26 mouse cellular contexts compared by ENCODE assay signal in genomic region chr1:193649400-193649799, GRCm38 (mm10).
DNase-seq lines count a peak whose midpoint lies in the region; ATAC-seq lines count a peak whose summit lies in the region.
"Had no signal": no experiment of that assay in that cellular context is flagged by ENCODE, and none has a peak within 500 bp of the region (broad histone marks: within the 10 kb centered on the region; RNA-seq: fewer than 3 reads in every experiment).

No protein-coding gene starts in this region.

- no peak overlapping the region for H3K27ac ChIP-seq in midbrain, embryonic 11.5 days (ENCODE audit: low read depth, low read length)
- H3K27ac ChIP-seq in midbrain, embryonic 14.5 days (replicated peaks; ENCODE audit: low read depth, low read length), result no peak overlapping the region
- no peak overlapping the region for H3K27ac ChIP-seq in intestine, embryonic 15.5 days
- H3K27ac ChIP-seq: embryonic facial prominence, embryonic 13.5 days; embryonic facial prominence, embryonic 15.5 days; forebrain, embryonic 10.5 days; forebrain, embryonic 12.5 days had no signal

- no peak overlapping the region for H3K4me3 ChIP-seq in midbrain, embryonic 11.5 days (ENCODE audit: low read depth, low read length)
- no peak overlapping the region for H3K4me3 ChIP-seq in midbrain, embryonic 14.5 days (replicated peaks; ENCODE audit: low read depth, low read length)
- H3K4me3 ChIP-seq in intestine, embryonic 15.5 days (replicated peaks), result no peak overlapping the region
- H3K4me3 ChIP-seq: embryonic facial prominence, embryonic 13.5 days; embryonic facial prominence, embryonic 15.5 days; erythroblast, embryonic 14.5 days; forebrain, embryonic 10.5 days; forebrain, embryonic 12.5 days had no signal

- no peaks in the 10 kb centered on the region for H3K36me3 ChIP-seq in midbrain, embryonic 11.5 days (ENCODE audit: control insufficient read depth, insufficient read depth, low read length)
- no peaks in the 10 kb centered on the region for H3K36me3 ChIP-seq in midbrain, embryonic 14.5 days (ENCODE audit: control insufficient read depth, insufficient read depth, low read length)
- no peaks in the 10 kb centered on the region for H3K36me3 ChIP-seq in intestine, embryonic 15.5 days
- H3K36me3 ChIP-seq: embryonic facial prominence, embryonic 13.5 days; embryonic facial prominence, embryonic 15.5 days; forebrain, embryonic 10.5 days; forebrain, embryonic 12.5 days; G1E had no signal

- no peaks in the 10 kb centered on the region for H3K9me3 ChIP-seq in midbrain, embryonic 11.5 days (ENCODE audit: control insufficient read depth, low read length)
- H3K9me3 ChIP-seq in midbrain, embryonic 14.5 days (ENCODE audit: control insufficient read depth, low read length), result no peaks in the 10 kb centered on the region
- H3K9me3 ChIP-seq in intestine, embryonic 15.5 days, result no peaks in the 10 kb centered on the region
- H3K9me3 ChIP-seq: embryonic facial prominence, embryonic 13.5 days; embryonic facial prominence, embryonic 15.5 days; forebrain, embryonic 10.5 days; forebrain, embryonic 12.5 days; G1E had no signal

- no peak overlapping the region for H3K9ac ChIP-seq in midbrain, embryonic 11.5 days (ENCODE audit: low read length)
- H3K9ac ChIP-seq in midbrain, embryonic 14.5 days (replicated peaks; ENCODE audit: low read length), result no peak overlapping the region
- no peak overlapping the region for H3K9ac ChIP-seq in intestine, embryonic 15.5 days
- H3K9ac ChIP-seq: embryonic facial prominence, embryonic 13.5 days; embryonic facial prominence, embryonic 15.5 days; forebrain, embryonic 12.5 days had no signal

- no peaks in the 10 kb centered on the region; the same call in 1 of the 2 replicates for H3K4me1 ChIP-seq in midbrain, embryonic 11.5 days (ENCODE audit: control insufficient read depth, insufficient read depth, low read length)
- H3K4me1 ChIP-seq in midbrain, embryonic 14.5 days (ENCODE audit: control insufficient read depth, insufficient read depth, low read length), result 0 out of 2 replicates have a peak, but pooled peaks cover 5% of the 10 kb centered on the region
- no peaks in the 10 kb centered on the region for H3K4me1 ChIP-seq in intestine, embryonic 15.5 days (replicated peaks)
- H3K4me1 ChIP-seq: embryonic facial prominence, embryonic 13.5 days; embryonic facial prominence, embryonic 15.5 days; forebrain, embryonic 10.5 days had no signal

- peak; percentile 57 for DNase-seq in midbrain, embryonic 11.5 days (ENCODE audit: low spot score, missing footprints)
- no peak for DNase-seq in midbrain, embryonic 14.5 days
- no peak for DNase-seq in lung, postnatal 14 days
- DNase-seq: adrenal gland, adult 8-10 months; adrenal gland, postnatal 14 days; adrenal gland, postnatal 36 days; B cell, adult 2 months; cerebellum, adult 11-12 months; cerebellum, adult 2 months; cerebellum, adult 9-10 months; cerebellum, postnatal 10 days; cerebellum, postnatal 25 days; embryo, embryonic 11 days had no signal

- H3K4me2 ChIP-seq in midbrain, embryonic 11.5 days, result no peak overlapping the region
- H3K4me2 ChIP-seq in midbrain, embryonic 14.5 days (ENCODE audit: low read length), result no peak overlapping the region
- no peak overlapping the region for H3K4me2 ChIP-seq in intestine, embryonic 15.5 days (replicated peaks)
- H3K4me2 ChIP-seq: embryonic facial prominence, embryonic 13.5 days; embryonic facial prominence, embryonic 15.5 days; forebrain, embryonic 12.5 days had no signal

- WGBS in midbrain, embryonic 11.5 days, result 90% methylated on average over 1 of the region's 1 CpGs
- 95% methylated on average over 1 of the region's 1 CpGs for WGBS in midbrain, embryonic 14.5 days
- 90% methylated on average over 1 of the region's 1 CpGs for WGBS in intestine, embryonic 15.5 days

- no peaks in the 10 kb centered on the region for H3K27me3 ChIP-seq in midbrain, embryonic 11.5 days (ENCODE audit: control insufficient read depth, insufficient read depth, low read length)
- no peaks in the 10 kb centered on the region for H3K27me3 ChIP-seq in midbrain, embryonic 14.5 days (ENCODE audit: control insufficient read depth, insufficient read depth, low read length)
- no peaks in the 10 kb centered on the region for H3K27me3 ChIP-seq in intestine, embryonic 15.5 days (replicated peaks)
- H3K27me3 ChIP-seq: embryonic facial prominence, embryonic 13.5 days; embryonic facial prominence, embryonic 15.5 days; forebrain, embryonic 12.5 days had no signal

- no peak for ATAC-seq in midbrain, embryonic 11.5 days (ENCODE audit: low FRiP score)
- ATAC-seq in midbrain, embryonic 14.5 days (ENCODE audit: low FRiP score, low TSS enrichment), result no peak
- ATAC-seq in megakaryocyte, adult 5-6 weeks (ENCODE audit: poor library complexity, severe bottlenecking), result 0 out of 2 replicates have a peak, but pooled peaks have one; percentile 27
- no peak for ATAC-seq in intestine, embryonic 15.5 days
- ATAC-seq: activated CD4-positive, CD25-positive, alpha-beta regulatory T cell, adult 4 months; CD4-positive, CD25-positive, alpha-beta regulatory T cell, adult 4 months; forebrain, embryonic 14.5 days; forebrain, embryonic 16.5 days; Patski had no signal
